Mouse (Mus musculus) layer of hippocampus, adult 8-10 months (tissue): Measurements from ENCODE around the gene Tpbg. TPM values are rescaled to one million over a fixed set of nuclear protein-coding genes. Genes with fewer than 3 reads are reported as not detected.
"Not testable (repeated sequence)": the region's sequence is repeated elsewhere in the genome, so short reads cannot be mapped to it uniquely, and the experiment has no call there.

Source experiments
- DNase-seq, 2 experiments: peaks; one replicate each; pipeline ENCODE4 v3.0.0; 2022; ENCODE audit warnings: low spot score in 2 of 2
- total RNA-seq, 4 experiments: library from RNA; stranded (reverse); gene quantifications; 2 replicates each; pipeline ENCODE4 v1.2.4; 2022

Gene Tpbg
- 10 to 100 TPM in 1 of 4 experiments, 1 to 10 TPM in 3; 7.5 to 10.1 (median 9.5) TPM for total RNA-seq

GRCm38 (mm10) chr9:85842351-85843011 is at the start of gene Tpbg:
Tpbg (plus strand) TSS chr9:85842380.
- no peak for DNase-seq

- DNase-seq = not testable (repeated sequence)
Observed at GRCm38 (mm10) chr9:85801986-85802385, 40.2 kb upstream of the Tpbg start.

GRCm38 (mm10) chr9:85802563-85802962 is 39.6 kb upstream of the Tpbg start:
- DNase-seq = no peak

- DNase-seq = no peak
Observed at GRCm38 (mm10) chr9:85806411-85806810, 35.8 kb upstream of the Tpbg start.

GRCm38 (mm10) chr9:85809246-85809645 is 32.9 kb upstream of the Tpbg start:
- DNase-seq = no peak

- no peak for DNase-seq
Observed at GRCm38 (mm10) chr9:85820829-85821228, 21.4 kb upstream of the Tpbg start.

GRCm38 (mm10) chr9:85835521-85836425 is 6.4 kb upstream of the Tpbg start:
- DNase-seq = no peak

- no peak for DNase-seq
Observed at GRCm38 (mm10) chr9:85839626-85840025, 2.6 kb upstream of the Tpbg start.

GRCm38 (mm10) chr9:85841891-85842290 is 289 bp upstream of the Tpbg start:
- DNase-seq = no peak

- DNase-seq = no peak
Observed at GRCm38 (mm10) chr9:85843031-85843890, 1.1 kb downstream of the Tpbg start.

- no peak for DNase-seq
Observed at GRCm38 (mm10) chr9:85843891-85844646, 1.9 kb downstream of the Tpbg start.

GRCm38 (mm10) chr9:85844647-85844983 is 2.4 kb downstream of the Tpbg start:
- no peak for DNase-seq

GRCm38 (mm10) chr9:85846186-85846585 is 4.0 kb downstream of the Tpbg start:
- no peak for DNase-seq

- no peak for DNase-seq
Observed at GRCm38 (mm10) chr9:85854780-85855179, 12.6 kb downstream of the Tpbg start.

GRCm38 (mm10) chr9:85856511-85856910 is 14.3 kb downstream of the Tpbg start:
- DNase-seq = no peak

- DNase-seq = no peak
Observed at GRCm38 (mm10) chr9:85861065-85861464, 18.9 kb downstream of the Tpbg start.

GRCm38 (mm10) chr9:85862562-85862961 is 20.4 kb downstream of the Tpbg start:
- DNase-seq = no peak

- no peak for DNase-seq
Observed at GRCm38 (mm10) chr9:85872908-85873307, 30.7 kb downstream of the Tpbg start.

GRCm38 (mm10) chr9:85893681-85894080 is 51.5 kb downstream of the Tpbg start:
- peak in 1 of 2 experiments; percentile 30 for DNase-seq
